Mouse (Mus musculus) frontal cortex, postnatal 36 days (tissue): ENCODE measurements around the gene Eci3.
A peak's percentile ranks its signal among the peaks of the same experiment; 100 is the strongest.
"Not testable (repeated sequence)": the region's sequence is repeated elsewhere in the genome, so short reads cannot be mapped to it uniquely, and the experiment has no call there.

Experiments
- DNase-seq, 2 experiments: peaks; one replicate each; pipeline ENCODE4 v3.0.0; 2022; ENCODE audit warnings: low spot score in 2 of 2

The Eci3 gene

DNA sequence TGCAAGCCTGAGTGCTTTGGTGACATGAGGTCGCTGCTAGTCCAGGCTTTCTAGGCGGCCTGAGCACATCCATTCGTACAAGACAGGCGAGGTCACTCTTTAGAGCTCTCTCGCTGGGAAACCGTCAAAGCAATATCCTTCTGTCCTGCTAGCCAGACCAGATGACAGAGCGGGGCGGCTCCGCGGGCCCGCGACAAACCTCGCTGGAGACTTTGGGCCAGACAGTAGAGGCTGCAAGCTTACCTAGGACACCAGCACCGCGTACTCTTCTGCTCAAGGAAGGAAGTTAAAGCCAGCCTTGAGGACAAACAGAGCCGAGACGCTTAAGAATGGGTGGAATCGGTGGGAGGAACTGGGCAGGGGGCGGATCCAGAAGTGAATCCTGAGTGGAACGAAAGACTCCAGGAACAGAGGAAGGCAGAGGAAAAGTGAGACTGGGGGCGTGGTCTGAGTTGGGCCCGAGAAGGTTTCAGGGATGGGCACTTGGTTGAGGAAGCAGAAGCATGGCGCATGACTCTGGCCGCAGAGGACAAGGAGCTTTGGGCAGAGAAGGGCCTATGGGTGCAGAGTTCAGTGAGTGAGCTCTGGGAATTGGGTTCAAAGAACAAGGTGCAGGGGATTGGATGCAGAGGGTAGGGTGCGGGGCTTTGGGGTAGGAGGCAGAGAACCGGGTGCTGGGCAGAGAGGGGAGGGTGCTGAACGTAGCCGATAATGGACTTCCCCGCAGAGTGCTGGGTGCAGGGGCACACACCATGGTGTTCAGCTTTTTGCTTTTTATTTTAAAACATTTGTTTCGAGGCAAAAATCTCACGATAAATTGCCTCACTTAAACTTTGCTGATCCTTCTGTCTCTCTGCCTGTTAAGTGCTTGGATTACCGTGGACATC, at the start of gene Eci3:
Gene Eci3, minus strand, starts transcription at position 300 of the 887 bp plus-strand sequence.
- peak in 1 of 2 experiments; percentile 6 for DNase-seq

GRCm38 (mm10) chr13:34995925-34996324, 32.3 kb upstream of the Eci3 start:
- no peak for DNase-seq

DNA sequence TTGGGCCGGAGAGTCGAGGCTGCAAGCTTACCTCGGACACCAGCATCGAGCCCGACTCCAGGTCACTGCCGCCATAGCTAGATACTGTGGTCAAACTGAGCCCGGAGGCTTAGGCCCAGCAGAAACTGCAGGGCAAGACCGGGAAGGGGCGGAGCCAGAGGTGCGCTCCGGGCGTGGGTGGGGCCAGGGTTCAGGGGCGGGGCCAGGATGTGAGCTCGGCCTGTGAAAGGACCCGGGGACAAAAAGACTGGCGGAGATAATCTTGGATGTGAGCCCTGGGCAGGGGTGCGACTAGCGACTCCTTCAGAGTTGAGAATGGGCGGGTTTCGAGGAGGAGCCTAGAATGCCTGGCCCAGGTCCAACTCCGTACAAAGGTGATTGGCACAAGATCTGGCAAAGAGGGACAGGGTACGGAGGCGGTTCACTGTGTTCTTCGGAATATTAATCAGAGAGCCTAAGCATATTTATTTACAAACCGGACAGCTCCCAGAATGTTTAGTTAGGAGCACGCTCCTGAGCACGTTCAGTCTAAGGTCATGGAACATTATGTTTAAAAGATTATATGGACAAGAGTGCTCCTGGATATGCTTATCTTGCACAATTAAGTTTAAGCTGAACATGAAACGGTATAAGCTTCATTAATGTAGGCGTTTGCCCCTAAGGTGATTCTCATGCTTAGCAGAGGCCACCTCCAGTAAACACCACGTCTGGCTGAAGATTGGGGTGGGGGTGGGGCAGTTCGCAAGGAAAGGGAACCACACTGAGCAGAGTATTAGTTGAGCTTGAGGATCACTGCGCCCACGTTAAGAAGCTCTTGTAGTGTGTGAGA, 30.6 kb upstream of the Eci3 start:
- peak; percentile 81 to 85 for DNase-seq

DNA sequence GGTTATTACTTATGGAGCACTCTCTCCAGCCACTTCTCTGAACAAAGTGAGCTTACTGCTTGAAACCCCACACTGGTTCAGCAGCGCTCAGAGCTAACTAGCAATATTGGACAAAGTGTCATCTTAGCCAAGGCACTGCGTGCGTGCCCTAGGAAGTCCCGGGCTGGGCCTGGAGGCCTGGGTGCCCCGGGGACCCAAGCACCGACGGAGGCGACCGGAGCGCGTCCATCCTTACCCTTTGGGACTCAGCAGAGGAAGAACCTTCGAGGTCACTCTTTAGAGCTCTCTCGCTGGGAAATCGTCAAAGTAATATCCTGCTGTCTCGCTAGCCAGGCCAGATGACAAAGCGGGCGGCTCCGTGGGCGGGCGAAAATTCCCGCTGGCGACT, 30.0 kb upstream of the Eci3 start:
- no peak for DNase-seq

DNA sequence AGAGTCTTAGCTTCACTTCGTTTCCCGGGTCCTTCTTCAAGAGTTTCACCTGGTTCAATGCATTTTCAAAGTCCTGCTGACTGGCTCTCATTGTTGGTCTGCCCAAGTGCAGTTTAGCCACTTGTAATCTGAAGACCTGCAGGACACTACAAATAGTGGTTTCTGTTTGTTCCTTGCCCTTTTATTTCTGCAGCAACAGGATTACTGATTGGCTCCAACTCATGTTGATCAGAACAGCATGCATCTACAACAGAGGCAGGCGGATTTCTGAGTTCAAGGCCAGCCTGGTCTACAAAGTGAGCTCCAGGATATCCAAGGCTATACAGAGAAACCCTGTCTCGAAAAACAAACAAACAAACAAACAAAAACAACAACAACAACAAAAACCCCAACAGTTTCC, 29.5 kb upstream of the Eci3 start:
- DNase-seq: no peak

DNA sequence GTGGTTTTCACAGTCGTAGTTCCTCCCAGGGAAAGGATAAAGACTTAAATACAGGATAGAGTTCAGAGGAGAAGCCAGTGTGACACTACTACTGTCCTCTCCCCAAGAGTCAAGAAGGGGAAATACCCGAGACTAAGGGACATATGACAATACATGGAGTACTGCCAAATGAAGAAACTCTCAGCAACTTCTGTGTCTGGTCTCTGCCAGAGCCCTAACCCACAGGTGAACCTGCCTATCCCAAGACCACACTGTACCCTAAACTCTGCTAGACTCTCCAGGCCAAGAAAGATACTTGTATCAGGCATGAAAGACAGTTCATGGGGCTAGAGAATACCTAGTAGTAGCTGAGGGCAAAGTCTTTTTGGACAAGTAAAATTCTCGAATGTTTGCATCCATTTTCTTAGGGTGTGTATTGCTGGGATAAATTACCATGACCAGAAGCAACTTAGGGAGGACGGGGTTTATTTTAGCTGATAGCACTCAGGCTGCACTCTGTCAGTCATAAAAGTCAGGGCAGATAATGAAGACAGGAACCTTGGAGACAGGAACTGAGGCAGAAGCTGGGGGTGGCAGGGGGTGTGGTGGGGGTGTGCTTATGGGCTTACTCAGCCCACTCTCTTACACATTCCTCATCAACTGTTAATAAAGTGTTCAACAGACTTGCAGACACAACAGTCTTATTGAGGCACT, 28.1 kb upstream of the Eci3 start:
- DNase-seq: no peak

- not testable (repeated sequence) for DNase-seq
Measured at GRCm38 (mm10) chr13:34983479-34983878, 19.9 kb upstream of the Eci3 start.

DNA sequence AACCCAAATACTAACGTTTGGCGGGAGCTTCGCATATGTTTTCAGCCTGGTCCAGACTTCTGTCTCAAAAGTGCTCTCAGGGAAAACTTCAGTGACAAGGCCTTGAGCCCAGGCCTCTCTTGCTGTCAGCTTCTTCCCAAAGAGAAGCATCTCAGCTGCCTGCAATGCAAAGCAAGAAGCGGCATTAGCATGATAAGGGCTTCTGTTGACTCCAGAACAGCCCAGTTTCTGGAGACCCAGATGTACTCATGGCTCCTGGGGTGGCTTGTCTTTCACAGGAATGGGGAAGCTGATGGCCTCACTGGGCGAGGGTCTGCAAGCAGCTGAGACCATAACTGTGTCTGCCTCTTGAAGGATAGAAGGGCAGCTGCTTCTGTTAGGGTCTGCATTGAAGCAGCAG, 15.0 kb upstream of the Eci3 start:
- not testable (repeated sequence) for DNase-seq

GRCm38 (mm10) chr13:34977410-34977809, 13.8 kb upstream of the Eci3 start:
- no peak for DNase-seq

DNA sequence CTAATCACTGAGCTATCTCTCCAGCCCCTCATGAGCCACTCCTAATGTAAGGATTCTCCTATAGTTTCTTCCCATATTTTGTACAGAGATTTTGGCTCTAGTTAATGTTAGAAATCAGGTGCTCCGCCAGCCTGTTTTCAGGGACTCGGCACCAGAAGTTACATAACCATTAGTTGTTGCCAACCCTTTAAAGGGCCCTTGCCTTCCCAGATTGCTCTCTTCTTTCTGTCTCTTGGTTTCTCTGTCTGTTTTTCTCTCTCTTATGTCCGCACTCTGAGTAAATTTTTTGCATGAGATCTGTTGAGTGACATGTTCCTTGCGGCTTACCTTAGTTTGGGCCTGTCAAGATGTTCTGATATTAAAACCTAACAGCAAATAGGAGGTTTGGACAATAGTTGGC, 12.5 kb upstream of the Eci3 start:
- DNase-seq: no peak

DNA sequence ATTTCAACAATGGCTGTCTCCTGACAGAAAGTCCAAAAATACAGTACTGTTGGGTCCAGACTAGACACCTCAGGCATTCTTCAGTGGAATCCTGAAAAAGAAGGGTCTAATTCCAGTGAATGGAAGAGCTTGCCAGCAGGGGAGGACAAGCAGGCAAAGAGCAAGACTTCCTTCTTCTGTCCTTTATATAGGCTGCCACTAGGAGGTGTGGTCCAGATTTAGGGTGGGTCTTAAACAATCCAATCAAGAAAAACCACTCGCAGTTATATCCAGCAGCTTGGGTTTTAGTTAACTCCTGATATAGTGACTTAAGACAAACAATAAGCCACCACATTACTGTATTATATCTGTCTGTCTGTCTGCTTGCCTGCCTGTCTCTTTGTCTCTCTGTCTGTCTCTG, 10.2 kb upstream of the Eci3 start:
- DNase-seq: no peak

DNA sequence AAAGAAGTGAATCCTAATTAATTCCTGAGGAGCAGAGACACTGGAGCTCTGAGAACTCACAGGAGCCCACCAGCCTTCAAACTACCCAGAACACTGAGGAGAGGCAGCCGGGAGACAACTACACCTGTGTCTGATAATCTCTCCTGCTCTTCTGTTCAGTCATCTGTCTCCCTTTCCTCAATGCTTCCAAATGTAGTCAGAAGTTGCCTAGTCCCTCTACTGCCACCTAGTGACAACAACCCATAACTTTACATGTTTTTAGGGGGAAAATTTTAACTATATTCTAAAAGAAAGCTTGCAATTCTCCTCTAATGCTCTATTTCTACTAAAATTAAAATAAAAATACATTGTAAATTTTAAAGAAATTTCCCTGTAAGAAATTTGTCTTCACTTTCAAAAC, 9.5 kb upstream of the Eci3 start:
- DNase-seq: no peak

GRCm38 (mm10) chr13:34972456-34972855, 8.8 kb upstream of the Eci3 start:
- not testable (repeated sequence) for DNase-seq

DNA sequence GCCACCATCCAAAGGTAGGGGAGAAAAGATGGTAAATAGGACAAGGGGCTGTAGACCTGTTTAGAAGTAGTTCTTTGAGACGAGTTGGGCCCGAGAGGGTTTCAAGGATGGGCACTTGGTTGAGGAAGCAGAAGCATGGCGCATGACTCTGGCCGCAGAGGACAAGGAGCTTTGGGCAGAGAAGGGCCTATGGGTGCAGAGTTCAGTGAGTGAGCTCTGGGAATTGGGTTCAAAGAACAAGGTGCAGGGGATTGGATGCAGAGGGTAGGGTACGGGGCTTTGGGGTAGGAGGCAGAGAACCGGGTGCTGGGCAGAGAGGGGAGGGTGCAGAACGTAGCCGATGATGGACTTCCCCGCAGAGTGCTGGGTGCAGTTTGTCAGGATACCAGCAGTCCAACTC, 2.0 kb upstream of the Eci3 start:
- DNase-seq: not testable (repeated sequence)

GRCm38 (mm10) chr13:34964866-34965265, 1.3 kb upstream of the Eci3 start:
- DNase-seq: no peak

- DNase-seq: peak in 1 of 2 experiments; percentile 4
Measured at GRCm38 (mm10) chr13:34964419-34964818, 809 bp upstream of the Eci3 start.

- DNase-seq: no peak
Measured at GRCm38 (mm10) chr13:34960996-34961770, 2.4 kb downstream of the Eci3 start.

- not testable (repeated sequence) for DNase-seq
Measured at GRCm38 (mm10) chr13:34958158-34958557, 5.5 kb downstream of the Eci3 start.

DNA sequence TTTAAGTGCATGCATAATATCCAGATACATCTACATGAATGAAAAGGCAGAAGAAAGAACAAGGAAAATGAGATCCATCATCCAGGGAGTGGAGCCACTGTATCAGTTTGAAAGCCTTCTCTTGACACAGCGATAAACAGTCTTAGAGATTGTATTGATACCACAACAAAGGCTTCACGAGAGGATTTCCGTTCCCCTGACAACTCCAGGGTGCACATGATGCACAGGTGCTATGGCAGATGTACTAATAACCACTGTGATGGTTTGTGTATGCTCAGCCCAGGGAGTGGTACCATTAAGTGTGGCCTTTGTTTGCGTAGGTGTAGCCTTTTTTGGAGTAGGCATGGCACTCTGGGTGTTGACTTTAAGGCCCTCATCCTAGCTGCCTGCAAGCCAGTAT, 6.7 kb downstream of the Eci3 start:
- no peak for DNase-seq

DNA sequence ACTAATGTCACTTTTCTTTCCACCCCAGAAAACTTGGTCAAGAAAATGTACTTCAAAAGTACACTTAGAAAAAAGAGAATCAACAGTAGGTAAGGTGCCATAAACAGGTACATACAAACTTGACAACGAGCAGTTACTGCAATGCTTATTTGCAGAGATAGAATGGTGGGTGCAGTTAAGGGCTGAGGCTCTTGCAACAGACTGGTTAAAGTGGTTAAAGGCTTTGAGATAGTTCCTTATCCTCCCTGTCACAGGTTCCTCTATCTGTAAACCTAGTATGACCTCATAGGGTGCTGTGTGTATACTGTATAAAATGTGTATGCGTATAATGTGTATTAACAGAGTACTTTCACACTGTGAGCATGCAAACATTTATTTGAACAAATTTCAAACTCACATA, 12.2 kb downstream of the Eci3 start:
- not testable (repeated sequence) for DNase-seq

DNA sequence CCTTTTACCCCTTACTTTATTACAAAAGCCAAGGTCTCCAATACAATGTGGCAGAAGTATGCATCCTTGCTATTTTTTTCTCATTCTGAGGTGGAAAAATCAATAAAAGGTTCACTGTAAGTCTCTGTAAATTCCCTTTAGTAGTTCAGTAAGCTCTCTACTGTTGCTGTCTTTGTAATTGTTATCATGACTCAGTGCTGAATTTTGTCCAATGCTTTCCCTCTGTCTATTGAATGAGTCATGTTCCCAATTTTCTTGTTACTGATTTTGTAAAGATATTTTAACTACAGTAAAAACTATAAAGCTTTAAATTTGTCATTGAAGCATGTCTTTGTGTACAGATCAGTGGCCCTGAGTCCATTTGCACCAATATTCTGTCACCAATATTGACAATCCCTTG, 21.2 kb downstream of the Eci3 start:
- DNase-seq: no peak
